Mouse (Mus musculus): Measurements from ENCODE around the gene Ust. TPM values are rescaled to one million over a fixed set of nuclear protein-coding genes. Genes with fewer than 3 reads are reported as not detected.
"Not testable (repeated sequence)": the region's sequence is repeated elsewhere in the genome, so short reads cannot be mapped to it uniquely, and the experiment has no call there.

The Ust gene
- 4.1 and 5.1 TPM in 2 replicates for polyA plus RNA-seq (2015; fragmentation: Nextera tagmentation; extraction: Ambion mirVana)

GRCm38 (mm10) chr10:8518141-8519013, at the start of gene Ust:
Gene Ust (minus strand): TSS chr10:8518825.
- no peaks in the 10 kb centered on the region for H3K36me3 ChIP-seq (ENCODE audit: control insufficient read depth, insufficient read depth, low read length)
- peak; percentile 97 for ATAC-seq (ENCODE audit: low read depth)
- peaks cover 16% of the 10 kb centered on the region for H3K4me1 ChIP-seq (replicated peaks; ENCODE audit: control insufficient read depth, insufficient read depth, low read length)
- no peaks in the 10 kb centered on the region; the same call in 1 of the 2 replicates for H3K27me3 ChIP-seq (ENCODE audit: control insufficient read depth, insufficient read depth, low read depth, low read length)
- peak within 1 kb of the TSS; percentile 81 for H3K4me3 ChIP-seq (ENCODE audit: low read length)
- H3K27ac ChIP-seq (ENCODE audit: low read length) = peak within 1 kb of the TSS; percentile 87
- H3K4me2 ChIP-seq (ENCODE audit: low read depth, low read length) = peak within 1 kb of the TSS; percentile 95
- under 1% methylated on average over 69 of the region's 78 CpGs for WGBS
- H3K9me3 ChIP-seq (ENCODE audit: control insufficient read depth, low read length) = peaks cover 3% of the 10 kb centered on the region
- peak within 1 kb of the TSS; percentile 85 for H3K9ac ChIP-seq (ENCODE audit: low read length)

GRCm38 (mm10) chr10:8561366-8561765, 42.7 kb upstream of the Ust start:
- Histone ChIP-seq H3K9ac (ENCODE audit: low read length) (no peak overlapping the region), H3K4me3 (ENCODE audit: low read length) (no peak overlapping the region), H3K27ac (ENCODE audit: low read length) (no peak overlapping the region), H3K27me3 (ENCODE audit: control insufficient read depth, insufficient read depth, low read depth, low read length) (no peaks in the 10 kb centered on the region), H3K4me2 (ENCODE audit: low read depth, low read length) (no peak overlapping the region), H3K9me3 (ENCODE audit: control insufficient read depth, low read length) (no peaks in the 10 kb centered on the region), H3K4me1 (replicated peaks; ENCODE audit: control insufficient read depth, insufficient read depth, low read length) (no peaks in the 10 kb centered on the region), H3K36me3 (ENCODE audit: control insufficient read depth, insufficient read depth, low read length) (no peaks in the 10 kb centered on the region)
- 71% methylated on average over 4 of the region's 4 CpGs for WGBS
- no peak for ATAC-seq (ENCODE audit: low read depth)

DNA sequence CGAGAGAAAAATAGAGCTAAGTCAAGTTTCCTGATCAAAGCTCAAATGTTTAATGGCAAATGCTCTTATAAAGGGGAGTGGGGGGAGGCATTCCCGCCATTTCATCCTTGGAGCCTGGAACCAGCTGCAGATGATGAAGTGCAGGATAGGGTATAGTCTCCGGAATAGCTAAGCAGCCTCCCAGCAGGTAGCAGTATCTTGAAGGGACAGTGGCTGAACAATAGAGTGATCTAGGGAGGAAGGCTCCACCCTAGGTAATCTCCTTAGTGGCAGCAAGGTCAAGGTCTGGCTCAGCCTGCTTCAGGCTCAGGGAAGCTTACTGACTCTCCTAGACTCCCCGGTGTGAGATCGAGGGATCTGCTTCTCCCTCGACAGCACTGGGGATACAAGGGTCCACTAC, 40.9 kb upstream of the Ust start:
- ATAC-seq (ENCODE audit: low read depth); H3K4me1 ChIP-seq (replicated peaks; ENCODE audit: control insufficient read depth, insufficient read depth, low read length); H3K4me3 ChIP-seq (ENCODE audit: low read length); H3K27me3 ChIP-seq (ENCODE audit: control insufficient read depth, insufficient read depth, low read depth, low read length); H3K9me3 ChIP-seq (ENCODE audit: control insufficient read depth, low read length); H3K4me2 ChIP-seq (ENCODE audit: low read depth, low read length); H3K27ac ChIP-seq (ENCODE audit: low read length); H3K36me3 ChIP-seq (ENCODE audit: control insufficient read depth, insufficient read depth, low read length); H3K9ac ChIP-seq (ENCODE audit: low read length): not testable (repeated sequence)
- 60% methylated on average over 6 of the region's 6 CpGs for WGBS

DNA sequence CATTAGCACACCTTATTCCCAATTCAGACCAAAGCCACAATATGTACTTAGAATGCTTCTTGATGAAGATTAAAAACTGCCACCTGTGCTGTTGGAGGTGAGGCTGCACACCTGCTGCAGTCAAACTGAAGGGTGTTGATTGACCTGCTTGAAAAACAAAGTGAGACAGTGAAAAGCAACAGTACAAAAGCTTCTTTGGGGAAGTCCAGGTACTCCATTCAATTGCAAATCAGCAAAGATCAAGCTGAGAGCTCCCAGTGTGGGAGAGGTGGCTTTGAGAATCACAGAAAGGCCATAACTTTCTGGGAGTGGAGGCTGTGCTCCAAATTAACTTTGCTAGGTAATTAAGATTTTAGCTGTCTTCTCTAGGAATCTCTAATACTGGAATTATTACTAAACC, 33.6 kb upstream of the Ust start:
- not testable (repeated sequence) for H3K4me2 ChIP-seq (ENCODE audit: low read depth, low read length); H3K27me3 ChIP-seq (ENCODE audit: control insufficient read depth, insufficient read depth, low read depth, low read length); H3K4me1 ChIP-seq (replicated peaks; ENCODE audit: control insufficient read depth, insufficient read depth, low read length); H3K9ac ChIP-seq (ENCODE audit: low read length); H3K36me3 ChIP-seq (ENCODE audit: control insufficient read depth, insufficient read depth, low read length); ATAC-seq (ENCODE audit: low read depth); H3K4me3 ChIP-seq (ENCODE audit: low read length); H3K9me3 ChIP-seq (ENCODE audit: control insufficient read depth, low read length); H3K27ac ChIP-seq (ENCODE audit: low read length)

- H3K9me3 ChIP-seq (ENCODE audit: control insufficient read depth, low read length); H3K4me2 ChIP-seq (ENCODE audit: low read depth, low read length); H3K9ac ChIP-seq (ENCODE audit: low read length); H3K4me3 ChIP-seq (ENCODE audit: low read length); H3K4me1 ChIP-seq (replicated peaks; ENCODE audit: control insufficient read depth, insufficient read depth, low read length); H3K36me3 ChIP-seq (ENCODE audit: control insufficient read depth, insufficient read depth, low read length); ATAC-seq (ENCODE audit: low read depth); H3K27me3 ChIP-seq (ENCODE audit: control insufficient read depth, insufficient read depth, low read depth, low read length); H3K27ac ChIP-seq (ENCODE audit: low read length): not testable (repeated sequence)
- WGBS = 90% methylated on average over 4 of the region's 4 CpGs
These were observed 33.0 kb upstream of the Ust start for GRCm38 (mm10) chr10:8551601-8552000.

- H3K27ac ChIP-seq (ENCODE audit: low read length) = peak overlapping the region; percentile 27; the same call in 1 of the 2 replicates
- no peaks in the 10 kb centered on the region for H3K9me3 ChIP-seq (ENCODE audit: control insufficient read depth, low read length)
These were observed 22.9 kb upstream of the Ust start for GRCm38 (mm10) chr10:8541514-8541913.

DNA sequence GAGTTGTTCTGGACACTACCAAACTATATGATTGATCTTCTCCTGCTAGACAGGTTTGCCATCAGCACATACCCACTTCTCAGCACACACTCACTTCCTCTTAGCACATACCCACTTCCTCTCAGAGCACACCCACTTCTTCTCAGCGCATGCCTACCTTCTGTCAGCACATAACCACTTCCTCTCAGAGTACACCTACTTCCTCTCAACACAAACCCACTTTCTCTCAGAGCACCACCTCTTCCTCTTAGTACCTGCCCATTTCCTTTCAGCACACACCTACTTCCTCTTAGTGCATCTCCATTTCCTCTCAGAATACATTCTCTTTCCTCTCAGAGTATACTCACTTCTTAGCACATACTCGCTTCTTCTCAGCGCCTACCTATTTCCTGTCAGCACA, 16.8 kb upstream of the Ust start:
- Histone ChIP-seq H3K27me3 (ENCODE audit: control insufficient read depth, insufficient read depth, low read depth, low read length) (no peaks in the 10 kb centered on the region), H3K4me1 (replicated peaks; ENCODE audit: control insufficient read depth, insufficient read depth, low read length) (0 out of 2 replicates have a peak, but pooled peaks cover 3% of the 10 kb centered on the region), H3K36me3 (ENCODE audit: control insufficient read depth, insufficient read depth, low read length) (no peaks in the 10 kb centered on the region), H3K27ac (ENCODE audit: low read length) (no peak overlapping the region), H3K4me2 (ENCODE audit: low read depth, low read length) (no peak overlapping the region), H3K4me3 (ENCODE audit: low read length) (no peak overlapping the region), H3K9ac (ENCODE audit: low read length) (no peak overlapping the region), H3K9me3 (ENCODE audit: control insufficient read depth, low read length) (no peaks in the 10 kb centered on the region)
- whole genome bisulfite sequencing = 73% methylated on average over 3 of the region's 3 CpGs
- no peak for ATAC-seq (ENCODE audit: low read depth)

More at GRCm38 (mm10) chr10:8541514-8541913, 22.9 kb upstream of the Ust start:
- Histone ChIP-seq H3K27me3 (ENCODE audit: control insufficient read depth, insufficient read depth, low read depth, low read length) (no peaks in the 10 kb centered on the region), H3K36me3 (ENCODE audit: control insufficient read depth, insufficient read depth, low read length) (no peaks in the 10 kb centered on the region), H3K4me1 (replicated peaks; ENCODE audit: control insufficient read depth, insufficient read depth, low read length) (no peaks in the 10 kb centered on the region), H3K4me2 (ENCODE audit: low read depth, low read length) (no peak overlapping the region), H3K4me3 (ENCODE audit: low read length) (no peak overlapping the region), H3K9ac (ENCODE audit: low read length) (no peak overlapping the region)
- 5% methylated on average over 1 of the region's 1 CpGs for WGBS
- ATAC-seq (ENCODE audit: low read depth) = peak; percentile 67; the same call in 1 of the 2 replicates

DNA sequence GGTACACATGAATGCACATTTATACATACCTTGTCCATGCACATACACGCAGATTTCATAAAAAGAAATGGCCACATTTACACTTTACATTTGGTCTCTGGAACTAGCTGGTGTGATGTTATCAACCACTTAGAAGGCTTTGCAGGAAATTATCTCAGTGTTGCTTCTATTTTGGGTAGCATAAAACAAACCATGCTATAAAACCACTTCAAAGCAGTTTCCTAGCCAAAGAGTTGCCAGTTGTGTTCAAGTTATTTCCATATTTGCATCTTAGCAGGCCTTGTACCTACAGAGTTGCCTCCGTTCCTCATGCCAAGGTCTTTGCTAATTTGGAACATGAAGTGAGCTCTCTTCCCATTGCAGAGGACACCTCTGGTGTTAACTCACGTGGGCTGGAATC, 13.0 kb upstream of the Ust start:
- 75% methylated on average over 3 of the region's 3 CpGs for WGBS
- H3K27me3 ChIP-seq (ENCODE audit: control insufficient read depth, insufficient read depth, low read depth, low read length) = no peaks in the 10 kb centered on the region
- H3K4me2 ChIP-seq (ENCODE audit: low read depth, low read length) = no peak overlapping the region
- no peak for ATAC-seq (ENCODE audit: low read depth)
- H3K9me3 ChIP-seq (ENCODE audit: control insufficient read depth, low read length) = no peaks in the 10 kb centered on the region
- H3K4me3 ChIP-seq (ENCODE audit: low read length) = no peak overlapping the region
- H3K36me3 ChIP-seq (ENCODE audit: control insufficient read depth, insufficient read depth, low read length) = no peaks in the 10 kb centered on the region
- 0 out of 2 replicates have a peak, but pooled peaks cover 3% of the 10 kb centered on the region for H3K4me1 ChIP-seq (replicated peaks; ENCODE audit: control insufficient read depth, insufficient read depth, low read length)
- no peak overlapping the region for H3K9ac ChIP-seq (ENCODE audit: low read length)
- no peak overlapping the region for H3K27ac ChIP-seq (ENCODE audit: low read length)

DNA sequence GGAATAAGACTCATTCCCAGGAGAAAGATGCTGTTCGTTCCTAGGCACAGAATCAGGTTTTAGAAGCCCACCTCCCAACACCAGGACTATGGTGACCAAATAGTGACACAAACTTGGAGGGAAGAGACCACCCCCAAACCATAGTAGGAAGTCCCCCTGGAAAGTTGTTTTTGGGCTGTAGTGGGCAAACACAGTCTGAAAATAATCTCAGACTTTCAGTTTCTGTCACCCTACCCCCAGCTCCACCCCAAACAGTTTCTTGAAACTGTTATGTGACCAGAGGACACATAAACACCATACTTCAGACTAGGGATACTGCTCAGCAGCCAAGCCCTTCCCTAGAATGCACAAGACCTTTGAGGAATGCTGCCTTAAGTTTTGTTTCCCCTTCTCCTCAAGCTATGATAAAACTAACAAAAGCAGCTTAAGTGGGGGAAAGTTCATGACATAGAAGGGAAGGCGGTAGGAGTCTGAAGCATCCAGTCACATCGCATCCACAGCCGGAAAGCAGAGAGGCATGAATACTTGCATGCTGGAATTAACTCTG, 12.0 kb upstream of the Ust start:
- Histone ChIP-seq H3K27me3 (ENCODE audit: control insufficient read depth, insufficient read depth, low read depth, low read length) (no peaks in the 10 kb centered on the region), H3K4me2 (ENCODE audit: low read depth, low read length) (no peak overlapping the region), H3K36me3 (ENCODE audit: control insufficient read depth, insufficient read depth, low read length) (no peaks in the 10 kb centered on the region), H3K27ac (ENCODE audit: low read length) (no peak overlapping the region), H3K4me1 (replicated peaks; ENCODE audit: control insufficient read depth, insufficient read depth, low read length) (0 out of 2 replicates have a peak, but pooled peaks cover 3% of the 10 kb centered on the region), H3K9me3 (ENCODE audit: control insufficient read depth, low read length) (no peaks in the 10 kb centered on the region), H3K4me3 (ENCODE audit: low read length) (no peak overlapping the region), H3K9ac (ENCODE audit: low read length) (no peak overlapping the region)
- 60% methylated on average over 4 of the region's 4 CpGs for WGBS
- no peak for ATAC-seq (ENCODE audit: low read depth)

All from lung, embryonic 16.5 days (tissue).